Mouse (Mus musculus): ENCODE measurements around the gene Fmod.

DNA sequence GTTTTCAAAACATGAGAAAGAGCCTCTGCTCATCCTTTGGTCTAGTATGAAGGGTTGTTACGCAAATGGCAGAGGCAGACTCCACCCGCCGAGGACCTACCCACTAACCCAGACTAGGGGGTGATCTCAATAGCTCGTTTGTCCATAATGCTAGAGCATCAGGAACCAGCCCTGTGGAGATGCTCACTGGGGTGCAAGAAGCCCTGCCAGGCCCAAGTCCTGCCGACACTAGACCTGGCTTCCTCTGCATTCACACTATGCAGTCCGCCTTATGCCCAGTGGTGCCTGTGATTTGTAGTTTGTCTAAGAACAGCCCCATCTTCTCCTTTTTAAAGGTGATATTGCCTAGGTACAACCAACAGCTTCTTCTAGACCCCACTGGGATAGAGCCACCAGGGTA, 10.4 kb downstream of the Fmod start:
- TF ChIP-seq CTCF (IDR thresholded peaks at IDR 0.05; ENCODE audit: borderline replicate concordance, control insufficient read depth, extremely low read depth, insufficient read depth, low read length, poor library complexity) (no peak), POLR2A (IDR thresholded peaks at IDR 0.05; ENCODE audit: control insufficient read depth, extremely low read depth, insufficient read depth, low read length, poor library complexity) (no peak)

Data from thymus, adult 2 months (tissue).